Mouse (Mus musculus): ENCODE data around the gene B3gnt9. TPM values are rescaled to one million over a fixed set of nuclear protein-coding genes. Genes with fewer than 3 reads are reported as not detected.
"Not testable (repeated sequence)": the region's sequence is repeated elsewhere in the genome, so short reads cannot be mapped to it uniquely, and the experiment has no call there.

Gene B3gnt9
- polyA plus RNA-seq, 1 experiment from 2014 or later: 25.9 TPM

- Histone ChIP-seq H3K27me3 (peaks cover 31% of the 10 kb centered on the region), H3K9me3 (no peaks in the 10 kb centered on the region), H3K4me3 (peak overlapping the region; percentile 73), H3K4me1 (peaks cover 25% of the 10 kb centered on the region), H3K4me2 (peak overlapping the region; percentile 90), H3K9ac (peak overlapping the region; percentile 86), H3K36me3 (peaks cover 47% of the 10 kb centered on the region), H3K27ac (peak overlapping the region; percentile 91; the same call in 1 of the 2 replicates)
- 36% methylated on average over 20 of the region's 20 CpGs for WGBS
- no peak for ATAC-seq (ENCODE audit: insufficient number of reproducible peaks, insufficient read depth, low FRiP score, low TSS enrichment, low read depth)
Measured at GRCm38 (mm10) chr8:105253766-105254151, 1.2 kb downstream of the B3gnt9 start.

GRCm38 (mm10) chr8:105252680-105253537 is 2.0 kb downstream of the B3gnt9 start:
- Histone ChIP-seq H3K27ac (no peak overlapping the region), H3K4me2 (0 out of 2 replicates have a peak overlapping the region, but pooled peaks have one; percentile 90), H3K4me3 (peak overlapping the region; percentile 73; the same call in 1 of the 2 replicates), H3K9me3 (no peaks in the 10 kb centered on the region), H3K36me3 (peaks cover 55% of the 10 kb centered on the region), H3K4me1 (peaks cover 20% of the 10 kb centered on the region), H3K9ac (peak overlapping the region; percentile 86; the same call in 1 of the 2 replicates), H3K27me3 (peaks cover 22% of the 10 kb centered on the region)
- 86% methylated on average over 10 of the region's 10 CpGs for WGBS
- no peak for ATAC-seq (ENCODE audit: insufficient number of reproducible peaks, insufficient read depth, low FRiP score, low TSS enrichment, low read depth)

- no peak for ATAC-seq (ENCODE audit: insufficient number of reproducible peaks, insufficient read depth, low FRiP score, low TSS enrichment, low read depth)
- Histone ChIP-seq H3K36me3 (peaks cover 62% of the 10 kb centered on the region), H3K4me3 (no peak overlapping the region), H3K9me3 (no peaks in the 10 kb centered on the region), H3K27ac (no peak overlapping the region), H3K9ac (no peak overlapping the region), H3K4me2 (no peak overlapping the region), H3K27me3 (peaks cover 14% of the 10 kb centered on the region), H3K4me1 (peaks cover 20% of the 10 kb centered on the region)
- 92% methylated on average over 6 of the region's 6 CpGs for WGBS
Measured at GRCm38 (mm10) chr8:105251954-105252353, 3.0 kb downstream of the B3gnt9 start.

- no peak overlapping the region for H3K4me2 ChIP-seq
- no peaks in the 10 kb centered on the region for H3K4me1 ChIP-seq
- H3K27me3 ChIP-seq: no peaks in the 10 kb centered on the region
- no peak for ATAC-seq (ENCODE audit: insufficient number of reproducible peaks, insufficient read depth, low FRiP score, low TSS enrichment, low read depth)
- 94% methylated on average over 7 of the region's 7 CpGs for WGBS
- H3K4me3 ChIP-seq: no peak overlapping the region
- H3K9me3 ChIP-seq: no peaks in the 10 kb centered on the region
- peaks cover 57% of the 10 kb centered on the region for H3K36me3 ChIP-seq
- no peak overlapping the region for H3K27ac ChIP-seq
- H3K9ac ChIP-seq: no peak overlapping the region
Measured at GRCm38 (mm10) chr8:105241016-105241415, 13.9 kb downstream of the B3gnt9 start.

- Histone ChIP-seq H3K9me3 (no peaks in the 10 kb centered on the region), H3K4me3 (no peak overlapping the region), H3K27me3 (no peaks in the 10 kb centered on the region), H3K36me3 (peaks cover 66% of the 10 kb centered on the region), H3K4me1 (no peaks in the 10 kb centered on the region), H3K9ac (no peak overlapping the region), H3K27ac (no peak overlapping the region), H3K4me2 (no peak overlapping the region)
- ATAC-seq (ENCODE audit: insufficient number of reproducible peaks, insufficient read depth, low FRiP score, low TSS enrichment, low read depth): no peak
- 92% methylated on average over 14 of the region's 14 CpGs for WGBS
Measured at GRCm38 (mm10) chr8:105237442-105238142, 17.4 kb downstream of the B3gnt9 start.

- no peaks in the 10 kb centered on the region for H3K27me3 ChIP-seq
- H3K27ac ChIP-seq: no peak overlapping the region
- 56% methylated on average over 1 of the region's 1 CpGs for WGBS
- no peak overlapping the region for H3K4me2 ChIP-seq
- no peak for ATAC-seq (ENCODE audit: insufficient number of reproducible peaks, insufficient read depth, low FRiP score, low TSS enrichment, low read depth)
- no peaks in the 10 kb centered on the region for H3K4me1 ChIP-seq
- H3K9me3 ChIP-seq: no peaks in the 10 kb centered on the region
- H3K9ac ChIP-seq: no peak overlapping the region
- peaks cover 49% of the 10 kb centered on the region for H3K36me3 ChIP-seq
- H3K4me3 ChIP-seq: no peak overlapping the region
Measured at GRCm38 (mm10) chr8:105235206-105235605, 19.7 kb downstream of the B3gnt9 start.

- peaks cover 31% of the 10 kb centered on the region for H3K36me3 ChIP-seq
- no peak overlapping the region for H3K4me3 ChIP-seq
- no peaks in the 10 kb centered on the region for H3K27me3 ChIP-seq
- no peaks in the 10 kb centered on the region for H3K9me3 ChIP-seq
- no peak for ATAC-seq (ENCODE audit: insufficient number of reproducible peaks, insufficient read depth, low FRiP score, low TSS enrichment, low read depth)
- H3K4me1 ChIP-seq: no peaks in the 10 kb centered on the region
- no peak overlapping the region for H3K27ac ChIP-seq
- no peak overlapping the region for H3K4me2 ChIP-seq
- no peak overlapping the region for H3K9ac ChIP-seq
- 77% methylated on average over 1 of the region's 1 CpGs for WGBS
Measured at GRCm38 (mm10) chr8:105233126-105233935, 21.6 kb downstream of the B3gnt9 start.

GRCm38 (mm10) chr8:105232321-105232693 is 22.6 kb downstream of the B3gnt9 start:
- H3K9ac ChIP-seq; H3K4me1 ChIP-seq; H3K27ac ChIP-seq; H3K27me3 ChIP-seq; H3K4me2 ChIP-seq; H3K9me3 ChIP-seq; ATAC-seq (ENCODE audit: insufficient number of reproducible peaks, insufficient read depth, low FRiP score, low TSS enrichment, low read depth); H3K4me3 ChIP-seq: not testable (repeated sequence)
- H3K36me3 ChIP-seq: peaks cover 31% of the 10 kb centered on the region
- 91% methylated on average over 4 of the region's 4 CpGs for WGBS

- no peaks in the 10 kb centered on the region for H3K9me3 ChIP-seq
- no peak overlapping the region for H3K4me3 ChIP-seq
- no peak overlapping the region for H3K9ac ChIP-seq
- no peak for ATAC-seq (ENCODE audit: insufficient number of reproducible peaks, insufficient read depth, low FRiP score, low TSS enrichment, low read depth)
- H3K27ac ChIP-seq: no peak overlapping the region
- peaks cover 2% of the 10 kb centered on the region; the same call in 1 of the 2 replicates for H3K4me1 ChIP-seq
- 84% methylated on average over 12 of the region's 12 CpGs for WGBS
- no peaks in the 10 kb centered on the region for H3K27me3 ChIP-seq
- H3K36me3 ChIP-seq: peaks cover 28% of the 10 kb centered on the region
- H3K4me2 ChIP-seq: no peak overlapping the region
Measured at GRCm38 (mm10) chr8:105231503-105232320, 23.2 kb downstream of the B3gnt9 start.

GRCm38 (mm10) chr8:105225917-105226316 is 29.0 kb downstream of the B3gnt9 start:
- 31% methylated on average over 6 of the region's 6 CpGs for WGBS
- no peaks in the 10 kb centered on the region for H3K9me3 ChIP-seq
- peak overlapping the region; percentile 79 for H3K4me2 ChIP-seq
- H3K27me3 ChIP-seq: no peaks in the 10 kb centered on the region
- peak overlapping the region; percentile 73 for H3K4me3 ChIP-seq
- no peak for ATAC-seq (ENCODE audit: insufficient number of reproducible peaks, insufficient read depth, low FRiP score, low TSS enrichment, low read depth)
- no peak overlapping the region for H3K27ac ChIP-seq
- H3K4me1 ChIP-seq: peaks cover 17% of the 10 kb centered on the region
- H3K36me3 ChIP-seq: no peaks in the 10 kb centered on the region
- H3K9ac ChIP-seq: peak overlapping the region; percentile 88

GRCm38 (mm10) chr8:105225272-105225593 is 29.7 kb downstream of the B3gnt9 start:
- no peak; the same call in 1 of the 2 replicates for ATAC-seq (ENCODE audit: insufficient number of reproducible peaks, insufficient read depth, low FRiP score, low TSS enrichment, low read depth)
- Histone ChIP-seq H3K9ac (peak overlapping the region; percentile 88), H3K4me1 (peaks cover 17% of the 10 kb centered on the region), H3K4me2 (peak overlapping the region; percentile 79), H3K36me3 (no peaks in the 10 kb centered on the region), H3K9me3 (no peaks in the 10 kb centered on the region), H3K4me3 (peak overlapping the region; percentile 73), H3K27ac (peak overlapping the region; percentile 82), H3K27me3 (no peaks in the 10 kb centered on the region)
- under 1% methylated on average over 27 of the region's 27 CpGs for WGBS

Measured in embryonic facial prominence, embryonic 13.5 days (tissue).